Mouse (Mus musculus) small intestine, adult 2 months (tissue): Measurements from ENCODE around the gene Snrpg. TPM values are rescaled to one million over a fixed set of nuclear protein-coding genes. Genes with fewer than 3 reads are reported as not detected.

Experiments
- H3K27ac ChIP-seq: fragments of 200-500 bp; 2 replicates; pipeline ENCODE4 v1.5.1; 2012; ENCODE audit warnings: low read depth, low read length, control low read depth, inconsistent platforms; ENCODE audit not compliant: insufficient read depth
- H3K27me3 ChIP-seq: fragments of 200-500 bp; 2 replicates; pipeline ENCODE4 v1.6.1; 2012; ENCODE audit warnings: mild to moderate bottlenecking, moderate library complexity, low read length, inconsistent platforms; ENCODE audit not compliant: control insufficient read depth, insufficient read depth
- H3K36me3 ChIP-seq: fragments of 200-500 bp; 2 replicates; pipeline ENCODE4 v1.6.1; 2012; ENCODE audit warnings: mild to moderate bottlenecking, low read length, control low read depth, inconsistent platforms; ENCODE audit not compliant: control insufficient read depth, insufficient read depth
- H3K4me1 ChIP-seq: fragments of 200-500 bp; 2 replicates; pipeline ENCODE4 v1.6.1; 2012; ENCODE audit warnings: low read length, inconsistent platforms, mixed read lengths; ENCODE audit not compliant: control insufficient read depth, insufficient read depth, insufficient read length
- H3K4me3 ChIP-seq: fragments of 200-500 bp; 2 replicates; pipeline ENCODE4 v1.5.1; 2012; ENCODE audit warnings: low read depth, mild to moderate bottlenecking, control low read depth, inconsistent platforms, low read length, moderate library complexity
- CTCF ChIP-seq: fragments of 200-500 bp; IDR thresholded peaks from 2 replicates; pipeline ENCODE4 v1.5.1; 2012; ENCODE audit warnings: low read depth, mild to moderate bottlenecking, control low read depth, inconsistent platforms, low read length, moderate library complexity, mixed read lengths; ENCODE audit not compliant: insufficient replicate concordance, insufficient read length; ENCODE audit errors: extremely low read depth
- POLR2A ChIP-seq: fragments of 200-500 bp; IDR thresholded peaks from 2 replicates; pipeline ENCODE4 v1.6.1; 2012; ENCODE audit warnings: low read depth, mild to moderate bottlenecking, control low read depth, inconsistent platforms, low read length, moderate library complexity
- WGBS: fragments of 180-500 bp; shearing (Covaris S2); methylation state at CpG from one replicate; pipeline ENCODE4 v1.1.7; 2018; 5-methylcytosine and 5-hydroxymethylcytosine counted together
- polyA plus RNA-seq: library from polyadenylated mRNA; depleted of rRNA; stranded (reverse); fragments of >200 nt; gene quantifications from 2 replicates; pipeline ENCODE4 v1.2.3, GENCODE M21; 2012; rRNA removed

Gene Snrpg
- 6.2 and 15.3 TPM in 2 replicates for polyA plus RNA-seq

GRCm38 (mm10) chr6:86370764-86371339 lies at the start of gene Snrpg:
Snrpg (plus strand) TSS chr6:86371304.
- TF ChIP-seq CTCF (no peak), POLR2A (no peak)
- WGBS: 11% methylated on average over 15 of the region's 15 CpGs
- peaks cover 10% of the 10 kb centered on the region for H3K4me1 ChIP-seq
- no peaks in the 10 kb centered on the region for H3K27me3 ChIP-seq
- peak within 1 kb of the TSS; percentile 52 for H3K27ac ChIP-seq
- H3K36me3 ChIP-seq: no peaks in the 10 kb centered on the region
- H3K4me3 ChIP-seq: peak within 1 kb of the TSS; percentile 88

- no peaks in the 10 kb centered on the region for H3K27me3 ChIP-seq
- TF ChIP-seq POLR2A (no peak), CTCF (no peak)
- no peak overlapping the region for H3K27ac ChIP-seq
- no peaks in the 10 kb centered on the region for H3K36me3 ChIP-seq
- no peaks in the 10 kb centered on the region for H3K4me1 ChIP-seq
- WGBS: 85% methylated on average over 5 of the region's 5 CpGs
- H3K4me3 ChIP-seq: no peak overlapping the region
Measured at GRCm38 (mm10) chr6:86322031-86322563, 49.0 kb upstream of the Snrpg start.

GRCm38 (mm10) chr6:86322991-86323390 lies 48.1 kb upstream of the Snrpg start:
- no peak overlapping the region for H3K27ac ChIP-seq
- H3K4me3 ChIP-seq: no peak overlapping the region
- TF ChIP-seq POLR2A (no peak), CTCF (no peak)
- H3K36me3 ChIP-seq: no peaks in the 10 kb centered on the region
- H3K27me3 ChIP-seq: no peaks in the 10 kb centered on the region
- 90% methylated on average over 9 of the region's 9 CpGs for WGBS
- H3K4me1 ChIP-seq: no peaks in the 10 kb centered on the region

GRCm38 (mm10) chr6:86324400-86324799 lies 46.7 kb upstream of the Snrpg start:
- no peaks in the 10 kb centered on the region for H3K4me1 ChIP-seq
- H3K4me3 ChIP-seq: no peak overlapping the region
- H3K27ac ChIP-seq: no peak overlapping the region
- TF ChIP-seq CTCF: no peak
- no peak for TF ChIP-seq POLR2A
- no peaks in the 10 kb centered on the region for H3K36me3 ChIP-seq
- no peaks in the 10 kb centered on the region for H3K27me3 ChIP-seq
- WGBS: 90% methylated on average over 3 of the region's 3 CpGs

GRCm38 (mm10) chr6:86325646-86326045 lies 45.5 kb upstream of the Snrpg start:
- Histone ChIP-seq H3K4me1 (no peaks in the 10 kb centered on the region), H3K27ac (no peak overlapping the region), H3K27me3 (no peaks in the 10 kb centered on the region), H3K36me3 (no peaks in the 10 kb centered on the region), H3K4me3 (no peak overlapping the region)
- 62% methylated on average over 5 of the region's 5 CpGs for WGBS
- TF ChIP-seq CTCF: no peak
- no peak for TF ChIP-seq POLR2A

- 92% methylated on average over 18 of the region's 18 CpGs for WGBS
- no peak overlapping the region for H3K27ac ChIP-seq
Measured at GRCm38 (mm10) chr6:86326866-86327265, 44.2 kb upstream of the Snrpg start.

GRCm38 (mm10) chr6:86328369-86328768 lies 42.7 kb upstream of the Snrpg start:
- whole genome bisulfite sequencing: 40% methylated on average over 3 of the region's 3 CpGs
- Histone ChIP-seq H3K27ac (no peak overlapping the region), H3K4me1 (no peaks in the 10 kb centered on the region), H3K4me3 (no peak overlapping the region), H3K36me3 (no peaks in the 10 kb centered on the region), H3K27me3 (no peaks in the 10 kb centered on the region)
- no peak for TF ChIP-seq CTCF
- TF ChIP-seq POLR2A: no peak

More at GRCm38 (mm10) chr6:86326866-86327265, 44.2 kb upstream of the Snrpg start:
- no peak for TF ChIP-seq CTCF
- no peak for TF ChIP-seq POLR2A
- H3K4me3 ChIP-seq: no peak overlapping the region
- H3K4me1 ChIP-seq: no peaks in the 10 kb centered on the region
- H3K27me3 ChIP-seq: no peaks in the 10 kb centered on the region
- H3K36me3 ChIP-seq: no peaks in the 10 kb centered on the region
